In the genomic region with DNA sequence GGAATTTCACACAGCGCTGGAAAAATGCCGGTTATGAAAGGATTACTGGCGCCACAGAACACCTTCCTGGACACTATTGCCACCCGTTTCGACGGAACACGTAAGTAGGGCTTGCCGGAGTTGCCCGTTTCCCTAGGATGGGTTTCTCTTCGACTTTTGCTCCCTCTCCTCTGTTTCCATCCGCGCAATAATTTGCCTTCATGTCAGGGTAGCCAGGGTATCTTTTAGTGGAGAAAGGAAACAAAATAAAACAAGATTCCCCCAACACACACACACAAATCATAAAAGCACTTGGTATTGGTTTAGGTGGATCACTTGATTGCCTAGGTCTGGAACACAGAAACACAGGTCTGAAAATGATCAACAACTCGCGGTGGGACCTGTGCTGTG, we compare ENCODE assay signal across 9 mouse cellular contexts. TPM values are rescaled to one million over a fixed set of nuclear protein-coding genes. Genes with fewer than 3 reads are reported as not detected.
A peak's percentile ranks its signal among the peaks of the same experiment; 100 is the strongest.
DNase-seq lines count a peak whose midpoint lies in the region; ATAC-seq and TF ChIP-seq lines count a peak whose summit lies in the region.
"Had no signal": no experiment of that assay in that cellular context is flagged by ENCODE, and none has a peak within 500 bp of the region (broad histone marks: within the 10 kb centered on the region; RNA-seq: fewer than 3 reads in every experiment).

No protein-coding gene starts in this region.

- H3K4me3 ChIP-seq in lung, embryonic 16.5 days (ENCODE audit: low read length), result peak overlapping the region; percentile 36; the same call in 1 of the 2 replicates
- no peak overlapping the region for H3K4me3 ChIP-seq in lung, adult 2 months (replicated peaks; ENCODE audit: extremely low read depth, low read depth, low read length)
- H3K4me3 ChIP-seq in forebrain, embryonic 16.5 days (replicated peaks; ENCODE audit: low read length), result peak overlapping the region; percentile 81
- peak overlapping the region; percentile 64 for H3K4me3 ChIP-seq in midbrain, embryonic 12.5 days

- no peak for DNase-seq in lung, adult 2 months
- no peak for DNase-seq in cerebellum, adult 11-12 months
- no peak for DNase-seq in layer of hippocampus, adult 11-12 months (ENCODE audit: low spot score)
- DNase-seq: kidney, adult 18-20 months; liver had no signal

- WGBS in lung, embryonic 16.5 days, result 3% methylated on average over 14 of the region's 14 CpGs
- WGBS in lung, adult 2 months, result 3% methylated on average over 14 of the region's 14 CpGs
- under 1% methylated on average over 14 of the region's 14 CpGs for WGBS in forebrain, embryonic 16.5 days
- 2% methylated on average over 14 of the region's 14 CpGs for WGBS in midbrain, embryonic 12.5 days

- no peaks in the 10 kb centered on the region for H3K36me3 ChIP-seq in lung, embryonic 16.5 days (ENCODE audit: control insufficient read depth, insufficient read depth, low read length)
- H3K36me3 ChIP-seq in forebrain, embryonic 16.5 days (ENCODE audit: control insufficient read depth, insufficient read depth), result no peaks in the 10 kb centered on the region
- H3K36me3 ChIP-seq in midbrain, embryonic 12.5 days, result no peaks in the 10 kb centered on the region

- no peak for TF ChIP-seq CTCF in lung, adult 2 months (IDR thresholded peaks at IDR 0.05; ENCODE audit: insufficient read depth, low read length)

- no peak for ATAC-seq in lung, embryonic 16.5 days (ENCODE audit: low read depth)
- ATAC-seq in forebrain, embryonic 16.5 days, result no peak
- ATAC-seq in midbrain, embryonic 12.5 days (ENCODE audit: low FRiP score, low read depth), result no peak
- no peak for ATAC-seq in granulocyte monocyte progenitor cell, adult 5-6 weeks (replicated peaks; ENCODE audit: poor library complexity, severe bottlenecking)

- H3K4me1 ChIP-seq in lung, embryonic 16.5 days (replicated peaks; ENCODE audit: control insufficient read depth, insufficient read depth, low read length), result no peaks in the 10 kb centered on the region
- H3K4me1 ChIP-seq in lung, adult 2 months (ENCODE audit: control insufficient read depth, insufficient read depth, low read length), result no peaks in the 10 kb centered on the region
- H3K4me1 ChIP-seq in forebrain, embryonic 16.5 days (replicated peaks; ENCODE audit: control insufficient read depth, insufficient read depth, low read length), result peaks cover 8% of the 10 kb centered on the region
- peaks cover 3% of the 10 kb centered on the region; the same call in 1 of the 2 replicates for H3K4me1 ChIP-seq in midbrain, embryonic 12.5 days

- H3K9me3 ChIP-seq in lung, embryonic 16.5 days (ENCODE audit: control insufficient read depth, low read length), result no peaks in the 10 kb centered on the region
- H3K9me3 ChIP-seq in forebrain, embryonic 16.5 days (ENCODE audit: control insufficient read depth, low read length), result no peaks in the 10 kb centered on the region
- no peaks in the 10 kb centered on the region for H3K9me3 ChIP-seq in midbrain, embryonic 12.5 days

- H3K9ac ChIP-seq in lung, embryonic 16.5 days (ENCODE audit: low read length), result no peak overlapping the region
- peak overlapping the region; percentile 94 for H3K9ac ChIP-seq in forebrain, embryonic 16.5 days (replicated peaks; ENCODE audit: low read depth, low read length)
- peak overlapping the region; percentile 77 for H3K9ac ChIP-seq in midbrain, embryonic 12.5 days (replicated peaks)

- TF ChIP-seq POLR2A in lung, adult 2 months (IDR thresholded peaks at IDR 0.05; ENCODE audit: borderline replicate concordance, extremely low read depth, low read depth, low read length), result no peak

- H3K4me2 ChIP-seq in lung, embryonic 16.5 days (ENCODE audit: low read depth, low read length), result peak overlapping the region; percentile 76
- H3K4me2 ChIP-seq in forebrain, embryonic 16.5 days (ENCODE audit: low read length), result peak overlapping the region; percentile 72
- H3K4me2 ChIP-seq in midbrain, embryonic 12.5 days (replicated peaks), result peak overlapping the region; percentile 95

- no peak overlapping the region for H3K27ac ChIP-seq in lung, embryonic 16.5 days (ENCODE audit: low read length)
- peak overlapping the region; percentile 96; the same call in 1 of the 2 replicates for H3K27ac ChIP-seq in forebrain, embryonic 16.5 days (ENCODE audit: low read length)
- H3K27ac ChIP-seq in midbrain, embryonic 12.5 days (replicated peaks), result peak overlapping the region; percentile 80

- peaks cover 19% of the 10 kb centered on the region for H3K27me3 ChIP-seq in lung, embryonic 16.5 days (ENCODE audit: control insufficient read depth, insufficient read depth, low read depth, low read length)
- H3K27me3 ChIP-seq in forebrain, embryonic 16.5 days (replicated peaks; ENCODE audit: control insufficient read depth, insufficient read depth, low read length), result no peaks in the 10 kb centered on the region
- peaks cover 12% of the 10 kb centered on the region for H3K27me3 ChIP-seq in midbrain, embryonic 12.5 days

RNA-seq across cellular contexts. Expression of a gene that starts 0.3 kb away (rescaled TPM):
- 0.13 TPM in 2 replicates for polyA plus RNA-seq in lung, embryonic 16.5 days (2015; fragmentation: Nextera tagmentation; extraction: Ambion mirVana)
- polyA plus RNA-seq in lung, adult 2 months (2012; rRNA removed), result 0.05 TPM in 1 of 2 replicates, not detected in the other
- 4.1 and 4.8 TPM in 2 replicates for polyA plus RNA-seq in forebrain, embryonic 16.5 days (2015; fragmentation: Nextera tagmentation; extraction: Ambion mirVana)
- polyA plus RNA-seq in midbrain, embryonic 12.5 days (2016; fragmentation: Nextera tagmentation; extraction: Ambion mirVana), result 3.3 and 4.1 TPM in 2 replicates
- not detected in 2 replicates for total RNA-seq in granulocyte monocyte progenitor cell, adult 5-6 weeks (2014; fragmentation: Nextera tagmentation)
- not detected in 2 replicates for total RNA-seq in granulocyte monocyte progenitor cell, adult 5-6 weeks (2017)
